Mouse (Mus musculus) frontal cortex, postnatal 14 days (tissue): ENCODE results near the gene Tmem132b.

ENCODE experiments used
- DNase-seq, 2 experiments: peaks; one replicate each; pipeline ENCODE4 v3.0.0; 2022; ENCODE audit warnings: low spot score in 2 of 2

Tmem132b gene

GRCm38 (mm10) chr5:125575866-125576265 lies 44.3 kb downstream of the Tmem132b start:
- DNase-seq = no peak

GRCm38 (mm10) chr5:125578661-125579060 lies 47.1 kb downstream of the Tmem132b start:
- DNase-seq = peak; percentile 53 to 59

GRCm38 (mm10) chr5:125579153-125579552 lies 47.6 kb downstream of the Tmem132b start:
- DNase-seq = no peak

- no peak for DNase-seq
Measured at GRCm38 (mm10) chr5:125583298-125583697, 51.7 kb downstream of the Tmem132b start.

GRCm38 (mm10) chr5:125583836-125584235 lies 52.3 kb downstream of the Tmem132b start:
- DNase-seq = peak in 1 of 2 experiments; percentile 34

- no peak for DNase-seq
Measured at GRCm38 (mm10) chr5:125585211-125585610, 53.6 kb downstream of the Tmem132b start.

- DNase-seq = no peak
Measured at GRCm38 (mm10) chr5:125588203-125588602, 56.6 kb downstream of the Tmem132b start.

GRCm38 (mm10) chr5:125588876-125589667 lies 57.5 kb downstream of the Tmem132b start:
- DNase-seq = no peak

- no peak for DNase-seq
Measured at GRCm38 (mm10) chr5:125598056-125598455, 66.5 kb downstream of the Tmem132b start.

GRCm38 (mm10) chr5:125607146-125607545 lies 75.6 kb downstream of the Tmem132b start:
- no peak for DNase-seq

- DNase-seq = no peak
Measured at GRCm38 (mm10) chr5:125609968-125610367, 78.4 kb downstream of the Tmem132b start.

- DNase-seq = no peak
Measured at GRCm38 (mm10) chr5:125612460-125612859, 80.9 kb downstream of the Tmem132b start.

GRCm38 (mm10) chr5:125613136-125613535 lies 81.6 kb downstream of the Tmem132b start:
- no peak for DNase-seq

GRCm38 (mm10) chr5:125614348-125614747 lies 82.8 kb downstream of the Tmem132b start:
- no peak for DNase-seq

GRCm38 (mm10) chr5:125617050-125617449 lies 85.5 kb downstream of the Tmem132b start:
- DNase-seq = no peak

- no peak for DNase-seq
Measured at GRCm38 (mm10) chr5:125627816-125628348, 96.3 kb downstream of the Tmem132b start.

- no peak for DNase-seq
Measured at GRCm38 (mm10) chr5:125634666-125635065, 103.1 kb downstream of the Tmem132b start.

GRCm38 (mm10) chr5:125640966-125641365 lies 109.4 kb downstream of the Tmem132b start:
- DNase-seq = no peak

GRCm38 (mm10) chr5:125641531-125642147 lies 110.1 kb downstream of the Tmem132b start:
- no peak for DNase-seq

- no peak for DNase-seq
Measured at GRCm38 (mm10) chr5:125648236-125648635, 116.7 kb downstream of the Tmem132b start.

- DNase-seq = no peak
Measured at GRCm38 (mm10) chr5:125649982-125650381, 118.4 kb downstream of the Tmem132b start.

- DNase-seq = peak in 1 of 2 experiments; percentile 32
Measured at GRCm38 (mm10) chr5:125658101-125658500, 126.5 kb downstream of the Tmem132b start.
